In the genomic region with DNA sequence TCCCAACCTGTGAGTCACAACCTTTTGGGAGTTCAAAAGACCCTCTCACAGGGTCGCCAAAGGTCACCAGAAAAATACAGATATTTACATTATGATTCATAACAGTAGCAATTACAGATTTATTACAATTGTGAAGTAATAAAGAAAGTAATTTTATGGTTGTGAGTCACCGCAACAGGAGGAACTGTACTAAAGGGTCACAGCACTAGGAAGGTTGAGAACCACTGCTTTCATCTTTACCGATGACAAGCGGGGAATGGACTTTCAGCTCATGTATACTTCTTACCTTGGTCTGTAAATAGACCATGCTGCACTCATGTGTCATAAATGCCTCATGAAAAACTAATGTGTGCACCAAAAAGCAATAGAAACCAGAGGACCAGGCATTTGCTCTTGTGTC, we compare ENCODE assay signal across 17 mouse cellular contexts.
"Had no signal": no experiment of that assay in that cellular context is flagged by ENCODE, and none has a peak within 500 bp of the region (broad histone marks: within the 10 kb centered on the region; RNA-seq: fewer than 3 reads in every experiment).

No protein-coding gene starts in this region.

- H3K4me1 ChIP-seq: liver, embryonic 13.5 days; midbrain, embryonic 12.5 days; midbrain, embryonic 15.5 days had no signal

- H3K9ac ChIP-seq: liver, embryonic 13.5 days; lung, embryonic 14.5 days; midbrain, embryonic 12.5 days; midbrain, embryonic 15.5 days had no signal

- H3K27me3 ChIP-seq: liver, embryonic 13.5 days; midbrain, embryonic 12.5 days; midbrain, embryonic 15.5 days had no signal

- ATAC-seq: lung, postnatal 0 days; midbrain, embryonic 15.5 days had no signal

- DNase-seq: kidney, adult 18-20 months; kidney, postnatal 25 days; layer of hippocampus, postnatal 36 days; left cerebral cortex, postnatal 4 days; liver, embryonic 13.5 days; right cerebral cortex, adult 18-20 months; right cerebral cortex, postnatal 14 days; right cerebral cortex, postnatal 4 days; thymus, postnatal 25 days had no signal

- H3K4me3 ChIP-seq: left cerebral cortex, adult 2 months; liver, embryonic 13.5 days; midbrain, embryonic 12.5 days; midbrain, embryonic 15.5 days had no signal

- H3K4me2 ChIP-seq: liver, embryonic 13.5 days; lung, embryonic 14.5 days; midbrain, embryonic 12.5 days; midbrain, embryonic 15.5 days had no signal

- H3K9me3 ChIP-seq: liver, embryonic 13.5 days; midbrain, embryonic 12.5 days; midbrain, embryonic 15.5 days had no signal

- H3K36me3 ChIP-seq: liver, embryonic 13.5 days; midbrain, embryonic 12.5 days; midbrain, embryonic 15.5 days had no signal

- H3K27ac ChIP-seq: kidney, postnatal 0 days; left cerebral cortex, adult 2 months; liver, embryonic 13.5 days; macrophage; midbrain, embryonic 12.5 days; midbrain, embryonic 15.5 days; stomach, postnatal 0 days had no signal
